Mouse (Mus musculus) lung, embryonic 16.5 days (tissue): ENCODE data around the gene Dpp4. TPM values are rescaled to one million over a fixed set of nuclear protein-coding genes. Genes with fewer than 3 reads are reported as not detected.

ENCODE experiments used
- ATAC-seq: fragments of 200-750 bp; cut with Nextera tagmentation; 2 replicates; pipeline ENCODE4 v1.8.0; 2017; ENCODE audit warnings: low read depth, mild to moderate bottlenecking, moderate library complexity
- H3K27ac ChIP-seq: fragments of 300-500 bp; sonication (generic); 2 replicates; pipeline ENCODE4 v1.5.1; 2014; ENCODE audit warnings: mild to moderate bottlenecking, control low read depth, low read length
- H3K27me3 ChIP-seq: fragments of 300-500 bp; sonication (generic); 2 replicates; pipeline ENCODE4 v1.6.1; 2014; ENCODE audit warnings: low read depth, low read length, mixed read lengths; ENCODE audit not compliant: control insufficient read depth, insufficient read depth
- H3K36me3 ChIP-seq: fragments of 300-500 bp; sonication (generic); 2 replicates; pipeline ENCODE4 v1.6.1; 2014; ENCODE audit warnings: low read length; ENCODE audit not compliant: control insufficient read depth, insufficient read depth
- H3K4me1 ChIP-seq: fragments of 300-500 bp; sonication (generic); replicated peaks from 2 replicates; pipeline ENCODE4 v1.6.1; 2014; ENCODE audit warnings: low read length, mixed read lengths; ENCODE audit not compliant: control insufficient read depth, insufficient read depth
- H3K4me2 ChIP-seq: fragments of 300-500 bp; sonication (generic); 2 replicates; pipeline ENCODE4 v1.6.1; 2014; ENCODE audit warnings: low read depth, low read length, control low read depth
- H3K4me3 ChIP-seq: fragments of 300-500 bp; sonication (generic); 2 replicates; pipeline ENCODE4 v1.5.1; 2014; ENCODE audit warnings: mild to moderate bottlenecking, low read length, control low read depth
- H3K9ac ChIP-seq: fragments of 300-500 bp; sonication (generic); 2 replicates; pipeline ENCODE4 v1.6.1; 2014; ENCODE audit warnings: low read length, control low read depth
- H3K9me3 ChIP-seq: fragments of 300-500 bp; sonication (generic); 2 replicates; pipeline ENCODE4 v1.6.1; 2016; ENCODE audit warnings: low read length; ENCODE audit not compliant: control insufficient read depth
- WGBS: fragments of 180-500 bp; shearing (Covaris S2); extraction: QIAGEN DNeasy Blood & Tissue Kit; methylation state at CpG from one replicate; pipeline ENCODE4 v1.1.7; 2014; 5-methylcytosine and 5-hydroxymethylcytosine counted together
- polyA plus RNA-seq: library from polyadenylated mRNA; unstranded; fragments of >200 nt; fragmentation: Nextera tagmentation; extraction: Ambion mirVana; gene quantifications from 2 replicates; pipeline ENCODE4 v1.2.1, GENCODE M21; 2015

The Dpp4 gene
- polyA plus RNA-seq, 1 experiment from 2014 or later = 32.4 TPM

DNA sequence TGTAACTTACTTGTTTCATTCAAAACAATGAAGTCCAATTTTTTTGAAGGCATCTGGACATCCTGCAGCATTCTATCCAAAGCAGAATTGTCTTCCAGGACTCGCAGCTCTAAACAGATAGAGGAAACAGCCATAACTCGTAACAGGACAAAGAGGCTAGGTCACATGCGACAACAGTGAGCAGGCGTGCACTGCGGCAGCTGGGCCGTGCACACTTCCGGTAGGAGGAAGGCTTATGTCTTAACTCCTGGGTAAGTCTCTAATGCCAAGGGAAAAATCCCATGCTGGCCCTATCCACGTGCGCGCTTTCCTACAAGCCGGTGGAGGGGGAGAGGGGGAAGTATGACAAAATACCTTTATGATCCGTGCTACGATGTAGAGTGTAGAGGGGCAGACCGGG, 55.4 kb downstream of the Dpp4 start:
- Histone ChIP-seq H3K27me3 (no peaks in the 10 kb centered on the region), H3K9ac (no peak overlapping the region), H3K36me3 (peaks cover 2% of the 10 kb centered on the region; the same call in 1 of the 2 replicates), H3K9me3 (no peaks in the 10 kb centered on the region), H3K27ac (no peak overlapping the region), H3K4me1 (no peaks in the 10 kb centered on the region), H3K4me2 (no peak overlapping the region), H3K4me3 (no peak overlapping the region)
- WGBS = 79% methylated on average over 14 of the region's 14 CpGs
- ATAC-seq = no peak

DNA sequence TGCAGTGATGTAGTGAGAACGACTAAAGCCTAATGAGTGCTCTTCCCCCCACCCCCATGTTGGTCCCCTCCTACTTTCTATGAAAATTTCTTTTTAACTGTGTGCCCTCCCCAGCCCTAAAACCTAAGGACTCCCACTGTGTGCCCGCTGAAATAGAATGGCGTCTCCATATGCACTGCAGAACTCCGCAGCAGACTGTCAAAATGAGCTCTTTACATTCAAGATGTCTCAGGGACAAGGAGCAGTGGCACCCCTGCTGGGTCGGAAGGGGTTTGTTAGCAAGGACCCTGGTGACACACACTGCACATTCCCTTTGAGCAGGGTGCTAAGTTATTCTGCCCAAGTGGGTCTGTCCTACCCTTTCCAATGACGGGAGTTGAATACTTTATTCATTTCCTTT, 56.3 kb downstream of the Dpp4 start:
- no peaks in the 10 kb centered on the region for H3K4me1 ChIP-seq
- H3K4me3 ChIP-seq = no peak overlapping the region
- H3K27ac ChIP-seq = no peak overlapping the region
- H3K4me2 ChIP-seq = no peak overlapping the region
- peaks cover 2% of the 10 kb centered on the region; the same call in 1 of the 2 replicates for H3K36me3 ChIP-seq
- H3K27me3 ChIP-seq = no peaks in the 10 kb centered on the region
- H3K9ac ChIP-seq = no peak overlapping the region
- 69% methylated on average over 6 of the region's 6 CpGs for WGBS
- no peak for ATAC-seq
- no peaks in the 10 kb centered on the region for H3K9me3 ChIP-seq

DNA sequence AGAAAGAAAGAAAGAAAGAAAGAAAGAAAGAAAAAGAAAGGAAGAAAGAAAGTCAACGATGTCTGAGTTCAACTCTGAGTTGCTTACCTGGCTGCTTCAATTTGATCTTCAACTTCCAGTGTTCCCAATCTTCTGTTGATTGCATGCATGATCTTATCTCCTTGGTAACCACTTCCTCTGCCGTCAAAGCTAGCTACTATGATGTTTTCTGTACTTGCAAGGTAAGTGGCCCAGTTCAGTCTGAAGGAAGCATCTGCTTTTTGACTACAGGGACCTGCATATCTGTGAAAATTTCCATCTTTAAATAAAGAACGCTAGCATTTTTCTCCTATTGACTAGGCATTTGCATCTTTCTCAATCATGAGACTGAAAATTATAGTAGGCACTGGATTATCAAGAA, 60.0 kb downstream of the Dpp4 start:
- H3K4me1 ChIP-seq = no peaks in the 10 kb centered on the region
- H3K27me3 ChIP-seq = no peaks in the 10 kb centered on the region
- H3K27ac ChIP-seq = no peak overlapping the region
- H3K9me3 ChIP-seq = no peaks in the 10 kb centered on the region
- no peak overlapping the region for H3K4me3 ChIP-seq
- 66% methylated on average over 3 of the region's 3 CpGs for WGBS
- no peak overlapping the region for H3K9ac ChIP-seq
- H3K36me3 ChIP-seq = peaks cover 2% of the 10 kb centered on the region; the same call in 1 of the 2 replicates
- no peak overlapping the region for H3K4me2 ChIP-seq
- ATAC-seq = no peak

DNA sequence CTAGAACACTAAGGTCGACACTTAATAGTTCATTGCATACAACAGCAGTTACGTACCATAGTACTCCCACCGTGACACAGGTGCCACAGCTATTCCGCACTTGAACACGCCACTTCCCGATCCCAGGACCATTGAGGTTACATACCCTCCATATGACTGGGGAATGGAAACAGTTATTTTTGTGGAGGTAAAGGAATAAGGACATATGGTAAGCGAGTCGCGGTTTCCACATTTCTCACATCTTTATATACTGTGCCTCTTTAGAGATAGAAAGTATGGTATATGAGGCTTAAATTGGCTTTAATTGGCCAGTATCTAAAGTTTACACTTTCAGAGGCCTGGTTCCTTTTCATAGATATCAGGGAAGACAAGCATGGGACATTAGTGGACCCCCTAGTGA, 64.3 kb downstream of the Dpp4 start:
- Histone ChIP-seq H3K4me2 (no peak overlapping the region), H3K4me1 (no peaks in the 10 kb centered on the region), H3K9ac (no peak overlapping the region), H3K9me3 (no peaks in the 10 kb centered on the region), H3K36me3 (no peaks in the 10 kb centered on the region), H3K4me3 (no peak overlapping the region), H3K27ac (no peak overlapping the region), H3K27me3 (no peaks in the 10 kb centered on the region)
- no peak for ATAC-seq
- WGBS = 91% methylated on average over 9 of the region's 9 CpGs

DNA sequence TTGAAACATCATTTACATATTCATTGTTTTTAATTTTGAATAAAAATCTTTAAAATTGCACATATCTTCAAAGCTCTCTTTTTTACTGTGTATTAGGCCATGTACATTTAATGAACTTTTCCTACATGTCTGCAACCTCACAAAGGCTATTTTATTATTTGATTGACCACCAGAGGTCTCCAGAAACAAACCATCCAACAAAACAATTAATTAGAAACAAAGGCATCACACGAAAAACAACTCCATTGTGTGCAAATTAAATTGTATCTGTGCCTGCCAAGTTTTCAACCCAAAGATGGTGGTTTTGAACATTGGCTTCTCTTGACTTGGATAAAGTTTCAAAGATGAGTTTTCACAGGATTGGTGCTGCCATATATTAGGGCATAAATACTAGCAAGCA, 65.3 kb downstream of the Dpp4 start:
- Histone ChIP-seq H3K27ac (no peak overlapping the region), H3K4me1 (no peaks in the 10 kb centered on the region), H3K4me3 (no peak overlapping the region), H3K27me3 (no peaks in the 10 kb centered on the region), H3K9ac (no peak overlapping the region), H3K9me3 (no peaks in the 10 kb centered on the region), H3K4me2 (no peak overlapping the region), H3K36me3 (no peaks in the 10 kb centered on the region)
- 17% methylated on average over 1 of the region's 1 CpGs for WGBS
- ATAC-seq = no peak

DNA sequence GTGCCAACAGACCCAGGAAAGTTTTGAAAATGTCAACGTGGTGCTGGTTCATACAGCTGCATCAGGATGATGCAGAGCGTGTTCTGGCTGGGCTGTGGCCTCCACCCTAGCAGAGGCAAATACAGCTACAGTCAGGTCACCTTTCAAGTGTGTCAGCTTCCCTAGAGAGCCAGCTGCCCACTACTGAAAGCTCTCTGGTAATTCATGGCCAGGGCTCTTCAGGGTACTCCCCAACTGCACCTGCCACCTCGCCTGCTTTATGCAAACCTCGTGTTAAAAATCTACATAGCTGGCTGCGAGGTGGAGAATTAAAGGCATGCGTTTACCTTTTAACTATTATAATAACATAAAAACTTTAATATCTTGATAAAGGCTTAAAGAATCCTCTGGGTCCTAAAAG, 67.7 kb downstream of the Dpp4 start:
- no peak overlapping the region for H3K4me3 ChIP-seq
- WGBS = 45% methylated on average over 6 of the region's 6 CpGs
- H3K27ac ChIP-seq = no peak overlapping the region
- no peak overlapping the region for H3K9ac ChIP-seq
- no peaks in the 10 kb centered on the region for H3K36me3 ChIP-seq
- no peaks in the 10 kb centered on the region for H3K27me3 ChIP-seq
- ATAC-seq = peak; percentile 34; the same call in 1 of the 2 replicates
- no peaks in the 10 kb centered on the region for H3K9me3 ChIP-seq
- H3K4me2 ChIP-seq = no peak overlapping the region
- no peaks in the 10 kb centered on the region for H3K4me1 ChIP-seq

DNA sequence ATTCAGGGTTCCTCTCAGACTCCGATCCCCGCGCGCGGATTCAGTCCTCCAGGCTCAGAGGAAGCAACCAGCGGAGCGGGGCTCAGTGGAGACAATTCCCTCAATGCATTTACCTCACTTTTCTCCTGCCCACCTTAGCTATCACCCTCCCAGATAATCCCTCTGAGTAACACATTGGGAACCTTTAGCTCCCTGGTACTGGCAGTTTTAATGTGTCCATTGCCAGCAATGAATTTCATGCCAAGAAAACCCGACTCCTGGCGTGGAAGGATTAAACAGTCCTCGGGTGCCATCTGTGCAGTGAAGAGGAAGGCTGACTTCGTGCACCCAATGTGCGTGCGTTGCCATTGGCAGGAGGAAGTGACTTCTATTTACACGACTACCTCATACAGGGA, 70.3 kb downstream of the Dpp4 start:
- Histone ChIP-seq H3K27me3 (no peaks in the 10 kb centered on the region), H3K4me3 (no peak overlapping the region), H3K4me1 (no peaks in the 10 kb centered on the region), H3K4me2 (no peak overlapping the region), H3K9ac (no peak overlapping the region), H3K36me3 (no peaks in the 10 kb centered on the region), H3K9me3 (no peaks in the 10 kb centered on the region), H3K27ac (no peak overlapping the region)
- 57% methylated on average over 14 of the region's 14 CpGs for WGBS
- ATAC-seq = no peak

DNA sequence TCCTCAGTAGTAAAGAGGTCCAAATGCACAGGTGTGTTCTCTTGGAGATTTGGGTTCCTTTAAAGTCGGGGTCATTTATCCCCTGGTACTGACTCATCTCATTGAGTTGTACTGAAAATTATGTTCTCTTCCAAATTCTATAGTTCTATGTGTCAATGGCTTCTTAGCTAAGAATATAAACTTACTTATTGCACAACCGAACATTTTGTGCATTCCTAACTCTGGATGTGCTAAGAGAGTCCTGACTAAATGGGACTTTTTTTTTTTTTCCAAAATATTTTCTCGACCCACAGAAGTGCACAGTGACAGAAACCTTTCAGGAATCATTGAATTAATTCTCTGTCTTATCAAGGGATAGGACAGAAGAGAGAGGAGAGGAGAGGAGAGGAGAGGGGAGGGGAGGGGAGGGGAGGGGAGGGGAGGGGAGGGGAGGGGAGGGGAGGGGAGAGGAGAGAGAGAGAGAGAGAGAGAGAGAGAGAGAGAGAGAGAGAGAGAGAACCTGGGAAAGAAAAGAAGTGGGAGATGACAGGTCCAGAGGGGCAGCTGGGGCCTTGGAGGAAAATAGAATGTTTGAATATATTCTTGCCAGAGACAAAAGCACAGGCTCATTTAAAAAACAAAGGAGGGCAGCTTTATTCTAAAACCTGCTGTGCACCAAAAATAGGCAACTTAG, 70.8 kb downstream of the Dpp4 start:
- Histone ChIP-seq H3K9ac (no peak overlapping the region), H3K4me2 (no peak overlapping the region), H3K27ac (no peak overlapping the region), H3K27me3 (no peaks in the 10 kb centered on the region), H3K4me3 (no peak overlapping the region), H3K36me3 (no peaks in the 10 kb centered on the region), H3K4me1 (no peaks in the 10 kb centered on the region), H3K9me3 (no peaks in the 10 kb centered on the region)
- 54% methylated on average over 3 of the region's 3 CpGs for WGBS
- ATAC-seq = no peak

DNA sequence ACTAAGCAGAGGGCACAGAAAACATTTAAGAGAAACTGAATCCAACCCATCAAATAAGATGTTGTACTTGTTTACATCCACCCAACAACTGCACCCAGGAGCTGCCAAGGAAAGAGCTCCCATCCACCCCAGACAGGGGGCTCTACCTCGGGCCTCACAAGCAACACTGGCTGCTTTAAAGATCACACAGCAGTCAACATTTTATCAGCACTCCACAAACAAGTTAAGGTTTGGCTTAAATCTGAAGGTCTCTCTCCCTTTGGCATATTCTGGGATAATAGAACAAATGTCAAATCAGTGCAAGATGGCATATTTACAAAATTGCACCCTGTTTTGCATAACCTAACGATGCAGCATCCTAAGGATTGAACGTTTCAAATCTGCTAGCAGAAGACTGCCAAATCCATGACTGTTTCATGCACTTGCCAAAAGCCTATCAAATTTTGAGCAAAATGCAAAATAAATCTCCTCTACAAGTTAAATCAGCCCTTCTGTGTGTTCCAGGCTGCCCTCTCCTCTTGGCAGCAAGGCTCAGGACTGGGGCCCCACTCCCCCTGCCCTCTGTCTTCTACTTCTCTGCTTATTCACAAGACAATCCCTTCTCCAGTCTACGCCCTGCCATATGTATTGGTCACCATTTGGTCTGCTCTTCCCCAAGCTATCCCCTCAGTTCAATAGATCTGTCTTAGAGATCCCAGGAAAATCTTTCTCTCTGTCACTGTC, 72.6 kb downstream of the Dpp4 start:
- H3K9ac ChIP-seq = no peak overlapping the region
- no peak overlapping the region for H3K4me2 ChIP-seq
- 62% methylated on average over 4 of the region's 4 CpGs for WGBS
- no peaks in the 10 kb centered on the region for H3K4me1 ChIP-seq
- no peak overlapping the region for H3K4me3 ChIP-seq
- no peaks in the 10 kb centered on the region for H3K27me3 ChIP-seq
- ATAC-seq = no peak
- no peaks in the 10 kb centered on the region for H3K9me3 ChIP-seq
- no peaks in the 10 kb centered on the region for H3K36me3 ChIP-seq
- H3K27ac ChIP-seq = no peak overlapping the region
